Mouse (Mus musculus) testis, adult 2 months (tissue): ENCODE data around the gene Tshz3.

Source experiments
- CTCF ChIP-seq: fragments of 200-500 bp; IDR thresholded peaks from 2 replicates; pipeline ENCODE4 v1.5.1; 2012; ENCODE audit warnings: low read depth, mild to moderate bottlenecking, inconsistent platforms, low read length, moderate library complexity; ENCODE audit not compliant: control insufficient read depth, insufficient read depth, insufficient replicate concordance
- POLR2A ChIP-seq: fragments of 200-500 bp; IDR thresholded peaks from 2 replicates; pipeline ENCODE4 v1.6.1; 2012; ENCODE audit warnings: low read depth, mild to moderate bottlenecking, inconsistent platforms, low read length, moderate library complexity; ENCODE audit not compliant: control insufficient read depth

DNA sequence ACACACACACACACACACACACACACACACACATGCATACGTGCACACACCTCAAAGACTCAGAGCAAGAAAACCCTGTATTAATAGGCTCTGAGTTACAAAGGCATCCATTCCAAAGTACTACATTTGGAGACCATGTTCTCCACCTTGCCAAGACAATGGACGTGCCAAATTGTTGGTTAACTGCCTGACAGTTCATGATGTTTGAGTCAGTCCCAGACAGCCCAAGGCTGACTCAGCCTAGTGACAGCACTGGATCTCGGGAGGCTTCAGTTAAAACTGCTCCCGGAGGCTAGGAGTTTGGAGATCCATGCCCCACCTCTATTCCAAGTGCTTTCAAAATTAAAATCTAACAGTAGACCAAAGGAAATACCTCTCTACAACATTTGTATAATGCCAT lies 79.0 kb downstream of the Tshz3 start:
- no peak for TF ChIP-seq CTCF
- TF ChIP-seq POLR2A: no peak
